Mouse (Mus musculus): ENCODE data around the gene Ttc28. TPM values are rescaled to one million over a fixed set of nuclear protein-coding genes. Genes with fewer than 3 reads are reported as not detected.

Gene Ttc28
- polyA plus RNA-seq, 1 experiment from 2014 or later, result 12.9 TPM

GRCm38 (mm10) chr5:111222820-111223219, 343.2 kb downstream of the Ttc28 start:
- Histone ChIP-seq H3K9me3 (ENCODE audit: control insufficient read depth, low read length) (no peaks in the 10 kb centered on the region), H3K27me3 (ENCODE audit: control insufficient read depth, insufficient read depth, low read length) (no peaks in the 10 kb centered on the region), H3K4me3 (ENCODE audit: low read depth, low read length) (no peak overlapping the region), H3K36me3 (ENCODE audit: control insufficient read depth, insufficient read depth, low read length) (no peaks in the 10 kb centered on the region), H3K27ac (replicated peaks; ENCODE audit: low read depth, low read length) (no peak overlapping the region), H3K4me2 (ENCODE audit: low read depth, severe bottlenecking) (no peak overlapping the region), H3K4me1 (ENCODE audit: control insufficient read depth, insufficient read depth, low read length) (peaks cover 39% of the 10 kb centered on the region), H3K9ac (ENCODE audit: low read length) (no peak overlapping the region)
- no peak for DNase-seq (ENCODE audit: low spot score)
- WGBS, result 42% methylated on average over 11 of the region's 11 CpGs
- ATAC-seq (ENCODE audit: insufficient number of reproducible peaks, low FRiP score, low TSS enrichment, low read depth), result no peak; the same call in 1 of the 2 replicates

GRCm38 (mm10) chr5:111225306-111225705, 345.7 kb downstream of the Ttc28 start:
- no peak overlapping the region for H3K9ac ChIP-seq (ENCODE audit: low read length)
- H3K36me3 ChIP-seq (ENCODE audit: control insufficient read depth, insufficient read depth, low read length), result no peaks in the 10 kb centered on the region
- no peak overlapping the region for H3K4me2 ChIP-seq (ENCODE audit: low read depth, severe bottlenecking)
- ATAC-seq (ENCODE audit: insufficient number of reproducible peaks, low FRiP score, low TSS enrichment, low read depth), result no peak
- DNase-seq (ENCODE audit: low spot score), result peak; percentile 55
- peaks cover 58% of the 10 kb centered on the region for H3K4me1 ChIP-seq (ENCODE audit: control insufficient read depth, insufficient read depth, low read length)
- H3K9me3 ChIP-seq (ENCODE audit: control insufficient read depth, low read length), result no peaks in the 10 kb centered on the region
- WGBS, result 48% methylated on average over 11 of the region's 11 CpGs
- no peaks in the 10 kb centered on the region for H3K27me3 ChIP-seq (ENCODE audit: control insufficient read depth, insufficient read depth, low read length)
- no peak overlapping the region for H3K4me3 ChIP-seq (ENCODE audit: low read depth, low read length)
- 0 out of 2 replicates have a peak overlapping the region, but pooled peaks have one; percentile 14 for H3K27ac ChIP-seq (replicated peaks; ENCODE audit: low read depth, low read length)

- Histone ChIP-seq H3K4me3 (ENCODE audit: low read depth, low read length) (no peak overlapping the region), H3K27me3 (ENCODE audit: control insufficient read depth, insufficient read depth, low read length) (no peaks in the 10 kb centered on the region), H3K4me1 (ENCODE audit: control insufficient read depth, insufficient read depth, low read length) (peaks cover 60% of the 10 kb centered on the region), H3K27ac (replicated peaks; ENCODE audit: low read depth, low read length) (no peak overlapping the region), H3K9ac (ENCODE audit: low read length) (no peak overlapping the region), H3K9me3 (ENCODE audit: control insufficient read depth, low read length) (no peaks in the 10 kb centered on the region), H3K36me3 (ENCODE audit: control insufficient read depth, insufficient read depth, low read length) (no peaks in the 10 kb centered on the region), H3K4me2 (ENCODE audit: low read depth, severe bottlenecking) (no peak overlapping the region)
- ATAC-seq (ENCODE audit: insufficient number of reproducible peaks, low FRiP score, low TSS enrichment, low read depth) (no peak), DNase-seq (ENCODE audit: low spot score) (no peak)
- 90% methylated on average over 10 of the region's 10 CpGs for WGBS
Observed at GRCm38 (mm10) chr5:111226486-111226885, 346.9 kb downstream of the Ttc28 start.

- Histone ChIP-seq H3K27ac (replicated peaks; ENCODE audit: low read depth, low read length) (peak overlapping the region; percentile 38; the same call in 1 of the 2 replicates), H3K27me3 (ENCODE audit: control insufficient read depth, insufficient read depth, low read length) (no peaks in the 10 kb centered on the region), H3K9me3 (ENCODE audit: control insufficient read depth, low read length) (no peaks in the 10 kb centered on the region), H3K4me3 (ENCODE audit: low read depth, low read length) (no peak overlapping the region), H3K4me2 (ENCODE audit: low read depth, severe bottlenecking) (no peak overlapping the region), H3K4me1 (ENCODE audit: control insufficient read depth, insufficient read depth, low read length) (peaks cover 72% of the 10 kb centered on the region), H3K9ac (ENCODE audit: low read length) (no peak overlapping the region), H3K36me3 (ENCODE audit: control insufficient read depth, insufficient read depth, low read length) (no peaks in the 10 kb centered on the region)
- ATAC-seq (ENCODE audit: insufficient number of reproducible peaks, low FRiP score, low TSS enrichment, low read depth), result no peak
- peak; percentile 66 for DNase-seq (ENCODE audit: low spot score)
- WGBS, result 11% methylated on average over 5 of the region's 5 CpGs
Observed at GRCm38 (mm10) chr5:111227850-111228249, 348.2 kb downstream of the Ttc28 start.

- Histone ChIP-seq H3K4me1 (ENCODE audit: control insufficient read depth, insufficient read depth, low read length) (peaks cover 78% of the 10 kb centered on the region), H3K36me3 (ENCODE audit: control insufficient read depth, insufficient read depth, low read length) (no peaks in the 10 kb centered on the region), H3K27me3 (ENCODE audit: control insufficient read depth, insufficient read depth, low read length) (no peaks in the 10 kb centered on the region), H3K9me3 (ENCODE audit: control insufficient read depth, low read length) (no peaks in the 10 kb centered on the region), H3K4me3 (ENCODE audit: low read depth, low read length) (no peak overlapping the region), H3K4me2 (ENCODE audit: low read depth, severe bottlenecking) (no peak overlapping the region), H3K9ac (ENCODE audit: low read length) (no peak overlapping the region), H3K27ac (replicated peaks; ENCODE audit: low read depth, low read length) (no peak overlapping the region; the same call in 1 of the 2 replicates)
- 32% methylated on average over 14 of the region's 14 CpGs for WGBS
- ATAC-seq (ENCODE audit: insufficient number of reproducible peaks, low FRiP score, low TSS enrichment, low read depth) (no peak), DNase-seq (ENCODE audit: low spot score) (no peak)
Observed at GRCm38 (mm10) chr5:111228302-111229040, 348.9 kb downstream of the Ttc28 start.

- Histone ChIP-seq H3K4me1 (ENCODE audit: control insufficient read depth, insufficient read depth, low read length) (peaks cover 78% of the 10 kb centered on the region), H3K4me2 (ENCODE audit: low read depth, severe bottlenecking) (no peak overlapping the region), H3K9ac (ENCODE audit: low read length) (no peak overlapping the region), H3K9me3 (ENCODE audit: control insufficient read depth, low read length) (no peaks in the 10 kb centered on the region), H3K27ac (replicated peaks; ENCODE audit: low read depth, low read length) (no peak overlapping the region), H3K36me3 (ENCODE audit: control insufficient read depth, insufficient read depth, low read length) (no peaks in the 10 kb centered on the region), H3K4me3 (ENCODE audit: low read depth, low read length) (no peak overlapping the region), H3K27me3 (ENCODE audit: control insufficient read depth, insufficient read depth, low read length) (no peaks in the 10 kb centered on the region)
- DNase-seq (ENCODE audit: low spot score) (no peak), ATAC-seq (ENCODE audit: insufficient number of reproducible peaks, low FRiP score, low TSS enrichment, low read depth) (no peak)
- WGBS, result 72% methylated on average over 12 of the region's 12 CpGs
Observed at GRCm38 (mm10) chr5:111229041-111229394, 349.4 kb downstream of the Ttc28 start.

GRCm38 (mm10) chr5:111229671-111230070, 350.1 kb downstream of the Ttc28 start:
- Histone ChIP-seq H3K4me3 (ENCODE audit: low read depth, low read length) (no peak overlapping the region), H3K27me3 (ENCODE audit: control insufficient read depth, insufficient read depth, low read length) (no peaks in the 10 kb centered on the region), H3K36me3 (ENCODE audit: control insufficient read depth, insufficient read depth, low read length) (no peaks in the 10 kb centered on the region), H3K9ac (ENCODE audit: low read length) (no peak overlapping the region), H3K4me1 (ENCODE audit: control insufficient read depth, insufficient read depth, low read length) (peaks cover 74% of the 10 kb centered on the region), H3K4me2 (ENCODE audit: low read depth, severe bottlenecking) (no peak overlapping the region), H3K27ac (replicated peaks; ENCODE audit: low read depth, low read length) (no peak overlapping the region), H3K9me3 (ENCODE audit: control insufficient read depth, low read length) (no peaks in the 10 kb centered on the region)
- 66% methylated on average over 3 of the region's 3 CpGs for WGBS
- no peak for DNase-seq (ENCODE audit: low spot score)
- ATAC-seq (ENCODE audit: insufficient number of reproducible peaks, low FRiP score, low TSS enrichment, low read depth), result no peak

- H3K4me3 ChIP-seq (ENCODE audit: low read depth, low read length), result no peak overlapping the region
- peaks cover 66% of the 10 kb centered on the region for H3K4me1 ChIP-seq (ENCODE audit: control insufficient read depth, insufficient read depth, low read length)
- H3K36me3 ChIP-seq (ENCODE audit: control insufficient read depth, insufficient read depth, low read length), result no peaks in the 10 kb centered on the region
- H3K9ac ChIP-seq (ENCODE audit: low read length), result no peak overlapping the region
- DNase-seq (ENCODE audit: low spot score) (no peak), ATAC-seq (ENCODE audit: insufficient number of reproducible peaks, low FRiP score, low TSS enrichment, low read depth) (no peak)
- no peak overlapping the region for H3K27ac ChIP-seq (replicated peaks; ENCODE audit: low read depth, low read length)
- H3K9me3 ChIP-seq (ENCODE audit: control insufficient read depth, low read length), result no peaks in the 10 kb centered on the region
- H3K27me3 ChIP-seq (ENCODE audit: control insufficient read depth, insufficient read depth, low read length), result no peaks in the 10 kb centered on the region
- H3K4me2 ChIP-seq (ENCODE audit: low read depth, severe bottlenecking), result no peak overlapping the region
- 61% methylated on average over 13 of the region's 13 CpGs for WGBS
Observed at GRCm38 (mm10) chr5:111231044-111231443, 351.4 kb downstream of the Ttc28 start.

- peaks cover 63% of the 10 kb centered on the region for H3K4me1 ChIP-seq (ENCODE audit: control insufficient read depth, insufficient read depth, low read length)
- no peak overlapping the region for H3K4me2 ChIP-seq (ENCODE audit: low read depth, severe bottlenecking)
- no peak overlapping the region for H3K9ac ChIP-seq (ENCODE audit: low read length)
- H3K27me3 ChIP-seq (ENCODE audit: control insufficient read depth, insufficient read depth, low read length), result no peaks in the 10 kb centered on the region
- no peak overlapping the region for H3K27ac ChIP-seq (replicated peaks; ENCODE audit: low read depth, low read length)
- H3K36me3 ChIP-seq (ENCODE audit: control insufficient read depth, insufficient read depth, low read length), result no peaks in the 10 kb centered on the region
- ATAC-seq (ENCODE audit: insufficient number of reproducible peaks, low FRiP score, low TSS enrichment, low read depth), result no peak
- H3K4me3 ChIP-seq (ENCODE audit: low read depth, low read length), result no peak overlapping the region
- no peaks in the 10 kb centered on the region for H3K9me3 ChIP-seq (ENCODE audit: control insufficient read depth, low read length)
- DNase-seq (ENCODE audit: low spot score), result no peak
- 62% methylated on average over 1 of the region's 1 CpGs for WGBS
Observed at GRCm38 (mm10) chr5:111231769-111232168, 352.2 kb downstream of the Ttc28 start.
